8 mouse cellular contexts compared by ENCODE assay signal in genomic region chr2:152363245-152364147, GRCm38 (mm10). TPM values are rescaled to one million over a fixed set of nuclear protein-coding genes. Genes with fewer than 3 reads are reported as not detected.
DNase-seq lines count a peak whose midpoint lies in the region; ATAC-seq lines count a peak whose summit lies in the region.

No protein-coding gene starts in this region.

- ATAC-seq in hindbrain, embryonic 14.5 days (ENCODE audit: low FRiP score), result peak; percentile 76

- no peak overlapping the region for H3K4me3 ChIP-seq in hindbrain, embryonic 14.5 days (replicated peaks; ENCODE audit: low read length)

- no peaks in the 10 kb centered on the region for H3K4me1 ChIP-seq in hindbrain, embryonic 14.5 days (replicated peaks; ENCODE audit: control insufficient read depth, insufficient read depth, low read length)

- no peak overlapping the region for H3K9ac ChIP-seq in hindbrain, embryonic 14.5 days

- H3K36me3 ChIP-seq in hindbrain, embryonic 14.5 days (replicated peaks; ENCODE audit: control insufficient read depth, insufficient read depth), result no peaks in the 10 kb centered on the region

- H3K27ac ChIP-seq in hindbrain, embryonic 14.5 days, result peak overlapping the region; percentile 66; the same call in 1 of the 2 replicates

- 8% methylated on average over 17 of the region's 17 CpGs for WGBS in hindbrain, embryonic 14.5 days

- no peaks in the 10 kb centered on the region for H3K9me3 ChIP-seq in hindbrain, embryonic 14.5 days (ENCODE audit: control insufficient read depth, low read length)

- peak overlapping the region; percentile 30 for H3K4me2 ChIP-seq in hindbrain, embryonic 14.5 days (replicated peaks)

- peak; percentile 67 for DNase-seq in T-cell, adult 2 months (ENCODE audit: low spot score)
- peak; percentile 91 to 94 for DNase-seq in cerebellum, postnatal 10 days
- DNase-seq in frontal cortex, postnatal 14 days (ENCODE audit: low spot score in 2 of 2), result peak; percentile 39 to 63
- DNase-seq in hindbrain, embryonic 14.5 days (ENCODE audit: low spot score), result peak; percentile 77
- peak; percentile 52 to 61 for DNase-seq in layer of hippocampus, postnatal 36 days
- DNase-seq in lung, postnatal 36 days, result peak; percentile 91
- peak; percentile 93 for DNase-seq in retina, postnatal 1 day
- DNase-seq in urinary bladder, postnatal 25 days (ENCODE audit: low spot score), result peak; percentile 64

- H3K27me3 ChIP-seq in hindbrain, embryonic 14.5 days (ENCODE audit: control insufficient read depth, insufficient read depth, low read length), result no peaks in the 10 kb centered on the region

RNA-seq across cellular contexts. Expression of gene Nrsn2, which starts 12.9 kb away (rescaled TPM):
- 48.0 and 56.9 TPM in 2 replicates for polyA plus RNA-seq in hindbrain, embryonic 14.5 days (2014; fragmentation: Nextera tagmentation; extraction: Ambion mirVana)
- total RNA-seq in layer of hippocampus, postnatal 36 days (2021), result 10 to 100 TPM; 67.2 to 85.4 TPM

RNA-seq across cellular contexts. Expression of gene Trib3, which starts 19.7 kb away (rescaled TPM):
- polyA plus RNA-seq in hindbrain, embryonic 14.5 days (2014; fragmentation: Nextera tagmentation; extraction: Ambion mirVana), result 0.95 and 1.0 TPM in 2 replicates
- total RNA-seq in layer of hippocampus, postnatal 36 days (2021), result under 1 TPM; 0.37 to 0.73 TPM

RNA-seq across cellular contexts. Expression of gene Rbck1, which starts 31.0 kb away (rescaled TPM):
- 93.7 and 95.3 TPM in 2 replicates for polyA plus RNA-seq in hindbrain, embryonic 14.5 days (2014; fragmentation: Nextera tagmentation; extraction: Ambion mirVana)
- 100 to 1,000 TPM; 103 to 109 TPM for total RNA-seq in layer of hippocampus, postnatal 36 days (2021)

RNA-seq across cellular contexts. Expression of gene Sox12, which starts 34.4 kb away (rescaled TPM):
- polyA plus RNA-seq in hindbrain, embryonic 14.5 days (2014; fragmentation: Nextera tagmentation; extraction: Ambion mirVana), result 18.8 and 19.5 TPM in 2 replicates
- 10 to 100 TPM; 15.5 to 15.7 TPM for total RNA-seq in layer of hippocampus, postnatal 36 days (2021)

RNA-seq across cellular contexts. Expression of gene Zcchc3, which starts 51.3 kb away (rescaled TPM):
- 16.5 and 17.2 TPM in 2 replicates for polyA plus RNA-seq in hindbrain, embryonic 14.5 days (2014; fragmentation: Nextera tagmentation; extraction: Ambion mirVana)
- 10 to 100 TPM in 1 of 2 experiments, 1 to 10 TPM in 1; 9.3 to 10.0 TPM for total RNA-seq in layer of hippocampus, postnatal 36 days (2021)
